Mouse (Mus musculus) liver, embryonic 14.5 days (tissue): ENCODE data around the gene Zcchc2.

Experiments
- CTCF ChIP-seq: IDR thresholded peaks from 2 replicates; pipeline ENCODE4 v1.5.1; 2016; ENCODE audit warnings: antibody characterized with exemption, low read depth, control low read depth
- EP300 ChIP-seq: IDR thresholded peaks from 2 replicates; pipeline ENCODE4 v1.6.1; 2016; ENCODE audit warnings: antibody characterized with exemption, low read depth

DNA sequence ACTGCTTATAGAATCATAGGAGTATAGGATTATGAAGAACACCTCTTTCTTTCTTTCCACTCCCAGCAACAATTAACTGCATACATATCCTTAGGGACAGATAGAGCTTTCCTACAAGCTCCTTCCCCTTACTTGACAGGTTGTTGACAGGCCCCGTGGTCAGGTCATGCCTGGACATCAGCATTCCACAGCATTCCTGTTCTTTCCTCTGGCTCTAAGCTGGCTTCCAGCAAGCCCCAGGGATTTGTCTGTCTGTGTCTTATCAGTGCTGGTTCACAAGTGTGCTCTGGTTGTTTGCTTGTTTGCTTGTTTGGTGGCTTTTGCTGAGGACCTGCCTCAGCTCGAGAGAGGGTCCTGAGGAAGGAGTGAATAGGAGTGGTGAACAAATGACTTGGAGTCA, 36.6 kb upstream of the Zcchc2 start:
- TF ChIP-seq CTCF (no peak), EP300 (no peak)
